Mouse (Mus musculus): ENCODE results near the gene Tmem80.

Tmem80 gene

DNA sequence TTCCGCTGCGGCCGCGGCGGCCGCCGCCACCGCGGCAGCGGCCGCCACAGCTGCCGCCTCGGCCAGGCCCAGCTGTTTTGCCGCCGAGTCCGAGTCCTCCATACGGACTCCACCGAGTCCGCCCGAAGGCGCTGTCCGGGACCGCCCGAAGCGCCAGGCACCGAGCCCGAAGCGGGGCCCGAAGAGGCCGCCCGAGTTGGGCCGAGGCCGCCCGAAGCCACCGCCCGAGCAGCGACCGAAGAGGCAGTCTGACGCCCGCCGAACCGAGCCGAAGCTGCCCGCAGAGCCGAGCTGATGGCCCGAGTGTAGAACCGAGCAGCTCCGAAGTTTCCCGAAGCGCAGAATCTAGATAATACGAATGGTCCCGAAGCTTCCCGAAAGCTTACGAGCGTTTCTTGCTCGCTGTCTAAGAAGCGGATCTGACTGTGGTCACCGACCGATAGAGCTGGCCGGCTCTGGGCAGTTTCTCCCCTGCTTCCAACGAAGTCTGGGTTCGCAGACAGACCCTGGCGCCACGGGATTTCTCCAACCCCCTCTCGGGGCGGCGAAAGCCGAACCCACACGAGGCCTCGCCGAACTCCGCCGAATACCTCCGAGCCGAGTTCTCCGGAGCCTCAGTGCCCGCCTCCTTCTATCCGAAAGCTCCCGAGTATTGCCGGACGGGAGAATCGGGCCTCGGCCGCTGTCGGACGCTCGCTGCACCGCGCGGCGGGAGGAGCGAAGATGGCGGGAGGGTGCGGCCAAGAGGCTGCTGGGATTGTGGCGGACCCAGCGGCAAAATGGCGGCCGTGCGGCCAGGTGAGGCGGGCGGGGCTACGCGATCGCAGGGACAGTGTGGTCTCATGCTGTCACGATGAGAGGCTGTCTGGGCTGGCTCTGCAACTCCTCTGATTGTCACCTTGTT is at the start of gene Tmem80, which contains the start of gene Deaf1:
Gene Tmem80 (plus strand): TSS at position 271 of the 904 bp plus-strand sequence.
Gene Deaf1 (minus strand): TSS at position 222 of the 904 bp plus-strand sequence.
- DNase-seq (ENCODE audit: low read depth) = peak; percentile 97

DNA sequence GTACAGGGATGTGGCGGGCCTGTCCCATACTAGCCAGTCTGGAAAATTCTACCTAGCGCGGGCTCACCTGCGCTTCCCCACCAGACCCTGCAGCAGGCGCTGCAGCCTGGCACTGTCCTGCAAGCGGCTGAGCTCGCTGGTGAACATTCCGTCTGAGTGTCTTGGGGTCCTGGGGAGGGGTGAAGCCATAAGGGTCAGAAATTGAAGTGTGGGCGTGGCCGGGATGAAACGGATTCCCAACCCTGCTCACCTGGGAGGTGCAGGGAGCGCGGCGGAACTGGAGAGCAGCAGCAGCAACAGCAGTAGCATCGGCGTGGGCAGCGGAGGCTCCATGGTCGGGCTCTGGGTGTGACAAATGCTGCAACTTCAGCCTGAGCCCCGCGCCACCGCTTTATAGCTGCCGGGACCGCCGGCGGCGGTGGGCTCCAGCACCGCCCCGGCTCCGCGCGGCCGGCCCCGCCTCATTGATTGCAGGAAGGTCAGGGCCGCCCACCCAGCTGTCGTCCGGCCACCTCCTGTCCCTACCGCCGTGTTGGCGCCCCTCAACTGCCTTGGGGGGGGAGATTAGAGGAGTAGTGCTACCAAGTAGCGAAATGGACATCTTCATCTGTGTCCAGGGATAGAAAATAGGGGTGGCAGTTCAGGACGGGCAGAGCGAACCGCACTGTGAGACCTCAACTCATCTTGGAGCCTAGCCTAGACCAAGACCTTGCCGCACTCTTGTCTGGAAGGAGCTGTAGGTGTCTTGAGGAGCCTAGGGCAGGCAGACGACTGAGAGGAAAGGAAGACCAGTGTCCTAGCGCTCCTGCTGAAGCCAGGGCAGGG is 48.6 kb upstream of the Tmem80 start, which contains the start of gene Sct:
Gene Sct (minus strand): TSS at position 368 of the 825 bp plus-strand sequence.
- DNase-seq (ENCODE audit: low read depth) = no peak

DNA sequence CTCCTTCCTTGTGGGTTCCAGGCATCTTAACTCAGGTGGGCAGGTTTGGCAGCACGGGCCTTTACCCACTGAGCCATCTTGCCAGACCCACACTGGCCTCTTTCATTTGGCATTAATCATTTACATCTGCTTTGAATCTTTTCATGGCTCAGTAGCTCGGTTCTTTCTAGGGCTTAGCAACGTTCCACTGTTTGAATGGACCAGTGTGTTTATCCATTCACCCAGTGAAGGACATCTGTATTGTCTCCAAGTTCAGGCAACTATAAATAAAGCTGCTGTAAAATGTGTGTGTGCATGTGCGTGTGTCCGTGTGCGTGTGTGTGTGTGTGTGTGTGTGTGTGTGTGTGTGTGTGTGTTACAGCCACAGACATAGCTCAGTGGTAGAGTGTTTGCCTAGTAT is 46.1 kb upstream of the Tmem80 start:
- DNase-seq (ENCODE audit: low read depth) = no peak

DNA sequence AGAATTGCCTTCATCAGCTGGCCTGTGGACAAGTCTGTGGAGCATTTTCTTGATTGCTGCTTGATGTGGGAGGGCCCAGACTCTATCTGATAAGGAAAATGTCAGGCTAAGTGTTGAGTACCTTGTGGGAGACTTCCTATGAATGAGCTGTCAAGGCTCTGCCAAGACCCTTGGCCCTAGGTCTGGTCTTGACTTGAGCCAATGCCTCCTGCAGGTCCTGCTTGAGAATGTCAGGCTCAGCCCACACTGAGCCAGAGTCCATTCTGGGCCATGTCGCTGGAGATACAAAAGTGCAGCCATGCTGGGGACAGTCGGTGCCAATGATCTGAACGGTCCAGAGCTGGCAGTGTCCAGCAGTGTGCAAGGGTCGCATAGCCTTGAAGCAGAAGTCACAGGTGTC is 44.8 kb upstream of the Tmem80 start:
- DNase-seq (ENCODE audit: low read depth) = no peak

DNA sequence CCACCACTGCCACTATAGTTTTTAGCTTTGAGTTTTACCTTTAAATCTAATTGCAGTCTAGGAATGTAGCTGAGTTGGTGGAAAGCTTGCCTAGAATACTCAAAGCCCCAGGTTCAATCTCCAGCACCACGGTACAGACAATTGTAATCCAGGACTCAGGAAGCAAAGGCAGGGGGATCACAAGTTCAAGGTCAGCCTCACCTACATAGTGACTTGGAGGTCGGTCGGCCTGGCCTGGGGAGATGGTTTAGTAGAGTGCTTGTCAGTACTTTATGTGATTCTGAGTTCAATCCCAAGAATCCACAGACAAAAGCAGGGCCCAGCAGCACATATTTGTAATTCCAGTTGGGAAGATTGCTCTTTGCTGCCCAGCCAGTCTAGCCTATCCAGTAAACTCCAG is 39.5 kb upstream of the Tmem80 start:
- no peak for DNase-seq (ENCODE audit: low read depth)

DNA sequence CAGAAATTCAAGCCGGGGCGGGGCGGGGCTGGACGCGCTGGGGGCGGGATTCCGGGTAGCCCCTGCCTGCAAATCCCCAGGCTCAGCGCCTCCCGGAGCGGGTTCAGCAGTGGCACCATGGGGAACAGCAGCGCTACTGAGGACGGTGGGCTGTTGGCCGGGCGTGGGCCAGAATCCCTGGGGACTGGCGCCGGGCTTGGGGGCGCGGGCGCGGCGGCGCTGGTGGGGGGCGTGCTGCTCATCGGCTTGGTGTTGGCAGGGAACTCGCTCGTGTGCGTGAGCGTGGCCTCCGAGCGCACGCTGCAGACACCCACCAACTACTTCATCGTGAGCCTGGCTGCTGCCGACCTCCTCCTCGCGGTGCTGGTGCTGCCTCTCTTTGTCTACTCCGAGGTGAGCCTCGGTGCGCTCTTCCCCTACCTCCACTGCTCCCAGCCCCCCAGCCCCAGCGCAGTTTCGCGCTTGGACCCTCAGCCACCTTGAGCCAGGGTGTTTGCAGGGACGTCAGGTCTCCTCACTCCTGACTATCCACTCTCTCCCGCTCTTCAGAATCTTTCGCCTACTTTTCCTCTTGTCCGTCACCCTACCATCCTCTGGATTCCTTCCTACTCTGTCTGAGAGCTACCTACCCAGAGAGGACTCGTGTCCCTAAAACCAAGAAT is 35.5 kb upstream of the Tmem80 start, which contains the start of gene Drd4:
Gene Drd4 (plus strand): TSS at position 86 of the 662 bp plus-strand sequence.
- no peak for DNase-seq (ENCODE audit: low read depth)

DNA sequence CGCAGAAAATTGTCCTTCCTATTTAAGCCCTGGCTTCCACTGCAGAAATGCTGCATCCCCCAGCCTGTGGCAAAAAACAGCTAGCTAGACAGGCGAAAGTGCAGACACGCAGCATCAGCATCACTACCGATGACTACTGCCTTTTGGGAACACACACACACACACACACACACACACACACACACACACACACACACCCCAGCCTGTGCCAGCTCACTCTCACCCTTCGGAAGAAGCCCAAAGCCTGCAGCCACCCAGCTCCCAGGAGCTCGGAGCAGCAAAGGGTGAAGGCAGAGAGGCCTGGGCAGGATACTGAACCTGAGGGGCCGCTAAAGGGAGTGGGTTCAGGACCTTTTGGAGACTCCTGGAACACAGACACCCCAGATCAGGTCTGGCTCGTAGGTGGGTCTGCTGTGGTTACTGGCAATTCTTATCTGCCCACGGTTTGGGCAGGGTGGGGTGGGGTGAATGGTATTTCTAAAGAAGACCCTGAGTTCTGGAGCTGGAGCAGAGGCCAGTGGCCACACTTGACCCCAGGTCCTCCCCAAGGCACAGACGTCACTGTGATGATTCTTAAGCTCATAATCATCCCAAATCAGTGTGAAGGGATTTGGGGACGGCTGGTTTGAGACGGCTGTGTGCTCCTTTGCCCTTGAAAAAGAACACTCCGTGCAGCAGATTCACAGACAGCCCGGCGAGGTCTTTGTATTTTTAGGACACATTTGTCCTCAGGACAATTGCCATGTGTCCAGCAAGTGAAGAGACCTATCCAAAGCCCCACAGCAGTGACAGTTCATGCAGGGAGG is 34.8 kb upstream of the Tmem80 start:
- DNase-seq (ENCODE audit: low read depth) = no peak

DNA sequence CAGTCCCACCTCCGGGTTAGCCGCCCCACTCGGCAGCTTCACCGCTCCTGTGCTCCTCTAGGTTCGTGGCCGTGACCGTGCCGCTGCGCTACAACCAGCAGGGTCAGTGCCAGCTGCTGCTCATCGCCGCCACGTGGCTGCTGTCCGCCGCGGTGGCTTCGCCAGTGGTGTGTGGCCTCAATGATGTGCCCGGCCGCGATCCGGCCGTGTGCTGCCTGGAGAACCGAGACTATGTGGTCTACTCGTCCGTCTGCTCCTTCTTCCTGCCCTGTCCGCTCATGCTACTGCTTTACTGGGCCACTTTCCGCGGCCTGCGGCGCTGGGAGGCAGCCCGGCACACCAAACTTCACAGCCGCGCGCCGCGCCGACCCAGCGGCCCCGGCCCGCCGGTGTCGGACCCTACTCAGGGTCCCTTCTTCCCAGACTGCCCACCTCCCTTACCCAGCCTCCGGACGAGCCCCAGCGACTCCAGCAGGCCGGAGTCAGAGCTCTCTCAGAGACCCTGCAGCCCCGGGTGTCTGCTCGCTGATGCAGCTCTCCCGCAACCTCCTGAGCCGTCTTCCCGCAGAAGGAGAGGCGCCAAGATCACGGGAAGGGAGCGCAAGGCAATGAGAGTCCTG is 33.6 kb upstream of the Tmem80 start:
- DNase-seq (ENCODE audit: low read depth) = no peak

DNA sequence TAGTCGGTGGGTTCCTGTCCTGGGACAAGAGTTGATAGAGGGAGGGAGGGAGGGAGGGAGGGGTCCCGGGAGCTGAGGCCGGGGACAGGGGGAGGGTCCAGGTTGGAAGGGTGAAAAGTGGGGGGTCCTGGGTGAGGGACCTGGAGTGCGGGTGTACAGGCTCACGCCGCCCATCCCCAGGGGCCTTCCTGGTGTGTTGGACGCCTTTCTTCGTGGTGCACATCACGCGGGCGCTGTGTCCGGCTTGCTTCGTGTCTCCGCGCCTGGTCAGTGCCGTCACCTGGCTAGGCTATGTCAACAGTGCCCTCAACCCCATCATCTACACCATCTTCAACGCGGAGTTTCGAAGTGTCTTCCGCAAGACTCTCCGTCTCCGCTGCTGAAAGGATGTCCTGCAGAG is 33.1 kb upstream of the Tmem80 start:
- no peak for DNase-seq (ENCODE audit: low read depth)

DNA sequence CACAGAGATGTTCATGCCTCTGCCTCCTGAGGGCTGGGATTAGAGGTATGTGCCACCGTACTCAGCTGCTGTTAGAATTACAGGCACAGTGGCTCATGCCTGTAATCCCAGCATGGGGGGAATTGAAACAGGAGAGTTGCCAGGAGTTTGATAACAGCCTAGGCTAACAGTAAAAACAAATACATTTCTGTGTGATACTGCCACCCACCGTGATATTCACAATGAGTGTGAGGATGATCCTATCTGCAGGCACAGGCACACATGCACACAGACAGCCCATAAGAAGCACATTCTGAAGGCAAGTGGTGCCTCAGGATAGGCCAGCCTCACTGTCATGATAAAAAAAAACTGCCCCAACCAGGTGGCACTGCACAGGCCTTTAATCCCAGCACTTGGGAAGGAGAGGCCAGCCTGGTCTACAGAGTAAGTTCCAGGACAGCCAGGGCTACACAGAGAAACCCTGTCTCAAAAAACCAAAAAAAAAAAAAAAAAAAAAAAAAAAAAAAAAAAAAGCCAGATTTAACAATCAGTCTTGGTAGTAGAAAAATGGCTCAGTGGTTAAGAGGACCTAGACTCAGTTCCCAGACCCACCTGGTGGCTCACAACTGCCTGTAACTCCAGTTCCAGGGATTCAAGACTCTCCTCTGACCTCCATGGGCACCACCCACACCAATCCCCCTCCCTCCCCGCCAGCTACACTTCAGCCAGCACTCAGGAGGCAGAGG is 29.5 kb upstream of the Tmem80 start:
- no peak for DNase-seq (ENCODE audit: low read depth)

DNA sequence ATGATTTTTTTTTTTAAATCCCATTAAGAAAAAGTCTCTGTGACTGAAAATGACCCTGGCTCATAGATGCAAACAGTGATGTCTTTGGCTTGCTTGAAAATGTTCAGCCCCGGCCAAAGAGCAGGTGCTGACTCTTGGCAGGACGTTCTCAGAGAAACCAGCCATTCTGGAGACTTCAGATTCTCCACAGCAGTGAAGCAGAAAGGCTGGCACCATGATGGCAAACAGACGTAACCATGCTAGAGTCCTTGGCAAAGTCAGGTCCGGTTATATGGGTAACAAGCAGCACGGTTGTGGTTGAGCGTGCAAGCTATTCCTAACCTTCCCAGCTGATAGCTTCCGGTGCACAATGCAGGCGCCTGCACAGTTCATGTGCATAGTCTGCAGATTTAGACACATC is 28.4 kb upstream of the Tmem80 start:
- no peak for DNase-seq (ENCODE audit: low read depth)

DNA sequence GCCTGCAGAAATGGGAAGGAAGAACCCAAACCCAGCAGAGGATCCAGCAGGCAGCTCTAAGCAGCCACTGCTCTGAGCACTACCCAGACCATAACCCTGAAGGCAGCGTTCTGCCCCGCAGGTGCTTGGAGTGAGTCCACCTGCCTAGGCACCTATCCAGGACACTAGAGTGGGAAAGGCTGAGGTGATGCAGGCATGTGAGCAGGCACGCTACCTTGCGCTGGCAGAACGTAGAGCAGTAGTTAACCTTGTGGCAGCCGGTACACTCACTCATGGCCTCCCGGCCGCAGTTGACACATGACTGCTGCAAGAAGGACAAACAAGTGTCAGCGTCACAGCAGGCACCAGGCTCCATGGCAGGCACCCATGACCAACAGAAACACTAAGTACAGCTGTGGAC is 26.2 kb upstream of the Tmem80 start:
- DNase-seq (ENCODE audit: low read depth) = no peak

DNA sequence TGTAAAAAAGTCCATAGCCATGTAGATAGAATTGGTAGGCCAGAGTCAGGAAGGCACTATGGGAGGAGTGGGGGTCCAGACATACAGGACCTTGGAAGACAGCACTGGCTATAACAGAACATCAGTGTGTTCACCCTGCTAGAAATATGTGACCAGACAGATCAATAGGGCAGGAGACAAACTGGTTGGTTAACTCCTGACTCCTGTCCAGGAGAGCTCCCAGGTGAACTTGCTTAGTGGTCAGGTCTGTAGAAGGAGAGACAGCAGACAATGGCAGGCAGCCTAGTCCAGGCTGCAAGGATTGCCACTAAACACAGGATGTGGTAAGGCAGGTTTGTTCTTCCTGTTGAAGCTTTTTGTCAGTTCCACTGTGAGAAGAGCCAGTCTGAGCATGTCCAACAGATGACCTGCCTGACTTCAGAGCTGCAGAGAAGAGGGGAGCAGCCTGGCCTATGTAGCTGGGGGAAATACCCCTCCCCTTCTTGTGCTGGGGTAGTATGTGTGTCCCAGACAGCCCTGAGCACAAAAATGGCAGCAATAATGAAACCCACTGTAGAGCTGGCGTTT is 24.8 kb upstream of the Tmem80 start:
- DNase-seq (ENCODE audit: low read depth) = peak; percentile 43

DNA sequence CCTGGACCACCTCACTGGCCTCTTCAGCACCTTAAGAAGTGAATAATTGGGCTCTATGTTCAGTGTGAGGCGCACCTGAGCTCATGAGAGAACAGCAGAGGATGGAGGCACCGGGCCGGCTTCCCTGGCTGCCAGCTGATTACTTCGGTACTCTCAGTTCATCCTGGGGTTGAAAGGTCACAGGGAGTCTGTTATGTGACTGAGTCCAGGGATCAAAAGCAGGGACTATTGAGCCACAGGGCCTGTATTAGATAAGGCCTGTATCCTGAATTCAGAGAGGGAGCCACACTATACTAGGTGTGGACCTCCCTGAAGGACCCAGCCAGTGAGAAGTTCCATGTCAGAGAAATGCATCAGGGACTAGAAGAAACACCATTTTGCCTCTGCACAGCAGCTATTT is 23.0 kb upstream of the Tmem80 start:
- DNase-seq (ENCODE audit: low read depth) = no peak

DNA sequence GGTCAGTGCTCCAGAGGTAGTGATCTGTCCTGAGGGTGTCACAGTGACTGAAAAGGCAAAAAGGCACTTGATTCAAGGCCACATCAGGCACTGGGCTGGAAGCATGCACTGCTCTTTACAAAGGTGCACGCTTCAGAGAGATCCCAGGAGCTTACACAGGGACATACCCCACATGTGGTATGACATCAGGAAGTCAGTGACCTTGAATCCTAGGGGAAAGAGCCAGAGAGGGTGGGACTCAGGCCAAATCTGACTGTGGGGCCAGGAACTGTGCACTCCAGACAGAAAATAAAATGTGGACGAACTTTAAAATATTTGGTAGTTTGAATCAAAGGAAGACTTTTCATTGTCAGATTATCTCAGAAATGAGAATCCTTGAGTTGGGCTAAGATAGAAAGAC is 13.1 kb upstream of the Tmem80 start:
- no peak for DNase-seq (ENCODE audit: low read depth)

DNA sequence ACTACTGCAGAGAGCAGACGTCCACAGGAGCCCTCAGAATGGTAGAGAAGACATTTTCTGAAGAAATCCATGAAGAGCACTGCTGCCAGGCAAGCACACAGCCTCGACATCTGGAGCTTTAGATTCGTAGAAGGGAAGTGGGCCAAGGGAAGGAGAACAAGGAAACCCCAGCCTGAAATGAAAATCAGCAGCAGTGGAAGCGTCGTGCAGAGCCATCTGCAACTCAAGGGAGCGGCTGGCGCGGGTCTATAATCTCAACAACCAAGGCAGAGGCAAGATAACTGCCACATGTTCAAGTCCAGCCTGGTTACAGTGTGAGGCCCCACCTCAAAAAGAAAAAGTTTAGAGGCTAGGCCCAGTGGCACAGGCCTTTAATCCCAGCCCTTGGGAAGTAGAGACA is 12.5 kb upstream of the Tmem80 start:
- no peak for DNase-seq (ENCODE audit: low read depth)

DNA sequence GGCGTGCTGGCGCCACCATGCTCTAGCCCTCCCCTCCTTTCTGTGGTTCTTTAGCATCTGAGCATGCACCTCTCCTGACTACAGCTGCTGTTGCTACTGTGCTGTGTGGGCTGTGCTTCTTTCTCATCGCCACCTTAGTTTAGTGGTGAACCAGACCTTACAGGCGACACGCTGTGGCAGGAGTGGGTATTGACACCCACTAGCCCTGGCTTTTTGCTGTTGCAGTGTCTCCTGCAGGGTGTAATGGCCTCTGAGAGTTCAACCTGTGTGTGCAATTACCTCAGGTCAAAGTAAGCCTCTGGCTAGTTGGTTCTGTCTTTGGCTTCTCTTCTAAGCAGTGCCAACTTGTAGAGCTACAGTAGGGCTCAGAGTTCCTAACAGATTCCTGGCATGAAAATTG is 11.6 kb upstream of the Tmem80 start:
- DNase-seq (ENCODE audit: low read depth) = peak; percentile 41

DNA sequence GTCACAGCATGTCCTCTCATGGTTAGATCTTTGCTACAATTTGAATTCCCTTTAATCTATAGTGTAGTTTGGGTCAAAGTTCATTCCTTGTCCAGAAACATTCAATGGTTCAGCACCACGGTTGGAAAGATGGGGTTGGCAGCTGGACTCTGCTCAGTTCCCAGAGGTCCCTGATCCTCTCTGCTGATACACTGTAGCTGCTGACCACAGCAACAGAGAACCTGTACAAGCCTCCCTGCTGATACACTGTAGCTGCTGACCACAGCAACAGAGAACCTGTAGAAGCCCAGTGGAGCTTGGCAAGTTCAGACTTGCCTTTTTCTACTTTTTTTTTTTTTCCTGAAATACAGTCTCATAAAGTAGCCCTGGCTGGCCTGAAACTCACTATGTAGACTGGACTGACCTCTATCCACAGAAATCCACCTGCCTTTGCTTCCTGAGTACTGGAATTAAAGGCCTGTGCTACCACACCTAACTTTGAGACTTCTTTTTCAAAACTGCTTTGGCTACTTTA is 9.9 kb upstream of the Tmem80 start:
- no peak for DNase-seq (ENCODE audit: low read depth)

DNA sequence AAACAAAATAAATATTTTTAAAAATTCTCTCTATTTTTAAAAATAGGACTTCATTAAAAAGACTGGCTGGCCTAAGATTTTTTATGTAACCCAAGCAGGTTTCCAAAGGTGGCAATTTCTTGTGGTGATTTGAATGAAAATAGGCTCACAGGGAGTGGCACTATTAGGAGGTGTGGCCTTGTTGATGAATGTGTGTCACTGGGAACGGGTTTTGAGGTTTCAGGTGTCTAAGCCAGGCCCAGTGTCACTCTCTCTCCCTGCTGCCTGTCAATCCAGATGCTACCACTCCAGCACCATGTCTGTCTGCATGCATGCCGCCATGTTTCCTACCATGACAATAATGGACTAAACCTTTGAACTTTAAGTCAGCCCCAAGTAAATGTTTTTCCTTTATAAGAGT is 8.1 kb upstream of the Tmem80 start:
- no peak for DNase-seq (ENCODE audit: low read depth)

DNA sequence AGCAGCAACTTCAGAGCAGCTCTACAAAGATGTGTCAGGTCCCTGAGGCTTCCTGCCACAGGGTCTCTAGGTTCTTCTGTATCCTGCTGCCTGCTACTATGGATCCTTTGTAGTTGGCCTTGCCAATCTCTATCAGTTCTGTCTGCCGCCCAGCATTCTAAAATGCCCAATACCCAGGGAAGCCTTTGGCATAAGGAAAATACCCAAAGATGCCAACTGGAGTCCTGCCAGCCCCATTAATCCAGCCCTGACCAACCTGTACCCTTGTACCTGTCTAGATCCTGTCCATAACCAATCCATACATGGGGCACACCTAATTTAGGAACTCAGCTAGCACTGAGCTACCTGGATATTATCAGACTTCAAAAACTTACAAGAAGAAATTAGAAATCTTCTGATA is 2.9 kb upstream of the Tmem80 start:
- no peak for DNase-seq (ENCODE audit: low read depth)

Data from 416B (cell line).